Mouse (Mus musculus) brain, adult 10 weeks (tissue): ENCODE measurements around the gene Lax1. TPM values are rescaled to one million over a fixed set of nuclear protein-coding genes. Genes with fewer than 3 reads are reported as not detected.

Experiments used
- polyA plus RNA-seq: library from polyadenylated mRNA; stranded (reverse); fragments of 350-450 nt; fragmentation: Illumina TruSeq; extraction: RNeasy Lipid Tissue Mini Kit (QIAGEN cat#74804); gene quantifications from one replicate; pipeline ENCODE4 v1.2.3, GENCODE M21; 2015; ENCODE audit warnings: low read depth, low replicate concordance

Lax1 gene
- 1.0 TPM for polyA plus RNA-seq

GRCm38 (mm10) chr1:133689897-133690296, at the start of gene Lax1:
Lax1 (minus strand) TSS chr1:133690108.

DNA sequence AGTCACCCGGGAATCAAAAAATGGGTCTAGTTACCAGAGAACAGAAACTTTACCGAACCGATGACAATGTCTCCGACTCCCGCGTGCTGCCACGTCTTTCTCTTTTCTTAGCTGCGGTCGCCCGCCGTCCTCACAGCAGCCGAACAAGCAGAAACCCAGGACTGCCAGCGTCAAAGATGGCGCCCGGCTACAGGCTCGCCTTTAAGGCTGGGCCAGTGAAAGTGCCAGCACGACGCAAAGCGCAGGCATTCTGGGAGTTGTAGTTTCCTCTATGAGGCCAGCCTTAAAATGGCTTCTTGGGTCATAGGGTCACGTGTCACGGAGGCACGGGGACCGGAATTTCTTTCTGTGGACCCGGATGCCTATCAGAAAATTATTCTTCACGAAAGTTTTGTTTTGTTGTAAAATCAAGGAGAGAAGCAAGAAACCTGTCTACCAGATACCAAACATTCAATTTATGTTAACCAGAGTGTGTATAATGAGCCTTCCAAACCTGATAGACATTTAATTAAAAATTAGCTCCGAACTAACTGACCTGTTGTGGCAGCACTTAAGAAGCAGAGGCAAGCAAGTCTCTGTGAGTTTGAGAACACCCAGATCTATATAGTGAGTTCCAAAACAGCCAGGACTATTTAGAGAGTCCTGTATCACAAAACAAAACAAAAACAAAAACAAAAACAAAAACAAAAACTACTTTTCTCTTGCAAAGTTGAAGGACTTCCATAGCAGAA, 28.5 kb downstream of the Lax1 start, which contains the start of gene Gm38394:
Gene Gm38394 (minus strand): TSS at position 116 of the 731 bp plus-strand sequence.

DNA sequence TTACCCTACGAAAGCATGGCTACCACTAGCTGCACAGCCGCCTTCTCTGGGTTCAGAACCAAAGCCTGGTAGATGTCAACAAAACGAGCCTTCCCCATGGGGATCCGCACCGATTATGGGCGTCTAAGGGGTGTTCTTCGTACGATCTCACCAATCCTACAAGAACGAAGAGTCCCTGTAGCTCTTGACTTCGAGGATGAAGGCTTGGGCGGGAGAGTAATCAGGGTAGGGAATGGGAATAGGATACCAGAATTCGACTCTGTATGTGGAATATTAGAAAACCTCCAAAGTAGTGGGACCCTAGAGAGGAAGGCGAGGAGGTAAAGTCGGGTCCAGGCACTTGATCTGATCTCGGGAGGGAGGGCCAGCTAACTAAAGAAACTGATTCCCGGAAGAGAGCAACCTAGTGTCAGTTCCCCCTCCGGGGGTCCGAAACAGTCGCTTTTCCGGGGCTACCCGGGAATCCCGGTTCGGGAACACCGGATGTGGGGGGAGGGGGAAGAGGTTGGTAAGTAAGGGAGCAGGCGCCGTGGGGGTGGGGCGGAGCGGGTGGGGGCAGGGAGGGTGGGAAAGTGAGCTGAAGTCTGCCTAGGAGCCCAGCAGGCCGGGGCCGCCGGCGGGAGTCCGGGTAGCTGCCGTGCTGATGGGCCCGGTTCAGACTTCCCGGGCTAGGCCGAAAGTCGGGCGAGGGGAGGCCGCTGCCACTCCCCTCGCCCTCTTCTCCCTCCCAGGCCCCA, 29.3 kb downstream of the Lax1 start, which contains the start of gene Zbed6:
Gene Zbed6 (minus strand): TSS at position 420 of the 737 bp plus-strand sequence.

Other genes starting within 250 kb of the Lax1 start
- gene Snrpe, start 79.8 kb downstream of the Lax1 start, polyA plus RNA-seq = 156 TPM
- gene Zbed6, start 29.2 kb downstream of the Lax1 start, polyA plus RNA-seq = 10.9 TPM
- gene Gm38394, start 28.8 kb downstream of the Lax1 start, polyA plus RNA-seq = 7.4 TPM
- 75.7 TPM for gene Atp2b4, start 110.9 kb upstream of the Lax1 start, polyA plus RNA-seq
- 0.52 TPM for gene Optc, start 217.9 kb upstream of the Lax1 start, polyA plus RNA-seq
- 14.5 TPM for gene Prelp, start 231.3 kb upstream of the Lax1 start, polyA plus RNA-seq